Mouse (Mus musculus) liver, embryonic 15.5 days (tissue): ENCODE measurements around the gene Nrxn3. TPM values are rescaled to one million over a fixed set of nuclear protein-coding genes. Genes with fewer than 3 reads are reported as not detected.

ENCODE experiments used
- ATAC-seq: fragments of 200-750 bp; cut with Nextera tagmentation; 2 replicates; pipeline ENCODE4 v1.8.0; 2017; ENCODE audit warnings: moderate number of reproducible peaks, mild to moderate bottlenecking, moderate library complexity; ENCODE audit not compliant: insufficient read depth
- H3K27ac ChIP-seq: fragments of 300-500 bp; sonication (generic); replicated peaks from 2 replicates; pipeline ENCODE4 v1.5.1; 2015; ENCODE audit warnings: mild to moderate bottlenecking, inconsistent platforms
- H3K27me3 ChIP-seq: fragments of 300-500 bp; sonication (generic); 2 replicates; pipeline ENCODE4 v1.6.1; 2015; ENCODE audit warnings: mild to moderate bottlenecking, inconsistent platforms
- H3K36me3 ChIP-seq: fragments of 300-500 bp; sonication (generic); replicated peaks from 2 replicates; pipeline ENCODE4 v1.6.1; 2015; ENCODE audit warnings: moderate library complexity, mild to moderate bottlenecking, inconsistent platforms
- H3K4me1 ChIP-seq: fragments of 300-500 bp; sonication (generic); replicated peaks from 2 replicates; pipeline ENCODE4 v1.6.1; 2015; ENCODE audit warnings: inconsistent platforms
- H3K4me2 ChIP-seq: fragments of 300-500 bp; sonication (generic); 2 replicates; pipeline ENCODE4 v1.6.1; 2015; ENCODE audit warnings: moderate library complexity, mild to moderate bottlenecking, inconsistent platforms
- H3K4me3 ChIP-seq: fragments of 300-500 bp; sonication (generic); replicated peaks from 2 replicates; pipeline ENCODE4 v1.5.1; 2015; ENCODE audit warnings: mild to moderate bottlenecking, inconsistent platforms
- H3K9ac ChIP-seq: fragments of 300-500 bp; sonication (generic); 2 replicates; pipeline ENCODE4 v1.6.1; 2015; ENCODE audit warnings: moderate library complexity, mild to moderate bottlenecking, inconsistent platforms
- H3K9me3 ChIP-seq: fragments of 300-500 bp; sonication (generic); replicated peaks from 2 replicates; pipeline ENCODE4 v1.6.1; 2016; ENCODE audit warnings: inconsistent platforms
- WGBS: fragments of 180-500 bp; shearing (Covaris S2); methylation state at CpG from one replicate; pipeline ENCODE4 v1.1.7; 2015; ENCODE audit warnings: mixed read lengths; ENCODE audit not compliant: insufficient replicate concordance; 5-methylcytosine and 5-hydroxymethylcytosine counted together
- polyA plus RNA-seq: library from polyadenylated mRNA; unstranded; fragments of >200 nt; fragmentation: Nextera tagmentation; extraction: Ambion mirVana; gene quantifications from 2 replicates; pipeline ENCODE4 v1.2.1, GENCODE M21; 2015

The Nrxn3 gene
- polyA plus RNA-seq, 1 experiment from 2014 or later = 0.38 TPM

DNA sequence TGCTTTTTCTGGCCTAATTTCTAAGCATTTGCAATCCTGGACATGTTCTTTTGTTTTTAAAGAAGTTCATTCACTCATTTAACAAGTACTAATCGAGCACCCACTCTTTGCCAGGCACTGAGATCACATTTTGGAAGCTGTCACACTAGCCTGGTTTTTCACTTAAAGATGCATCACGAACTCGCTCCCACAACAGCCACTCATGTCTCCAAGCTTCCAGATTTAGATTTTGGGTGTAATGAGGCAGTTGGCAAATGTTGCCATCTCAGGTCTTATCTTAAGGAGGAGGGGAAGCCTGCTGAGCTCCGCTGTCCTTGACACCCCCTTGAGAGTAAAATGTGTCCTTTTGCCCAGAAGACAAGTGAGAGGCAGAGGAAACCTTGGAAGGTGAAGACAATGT is 14.4 kb downstream of the Nrxn3 start:
- H3K9me3 ChIP-seq = no peaks in the 10 kb centered on the region
- no peaks in the 10 kb centered on the region for H3K4me1 ChIP-seq
- no peak overlapping the region for H3K9ac ChIP-seq
- H3K27ac ChIP-seq = no peak overlapping the region
- no peaks in the 10 kb centered on the region for H3K27me3 ChIP-seq
- no peak overlapping the region for H3K4me2 ChIP-seq
- ATAC-seq = no peak
- H3K36me3 ChIP-seq = no peaks in the 10 kb centered on the region
- 52% methylated on average over 4 of the region's 4 CpGs for whole genome bisulfite sequencing
- no peak overlapping the region for H3K4me3 ChIP-seq

DNA sequence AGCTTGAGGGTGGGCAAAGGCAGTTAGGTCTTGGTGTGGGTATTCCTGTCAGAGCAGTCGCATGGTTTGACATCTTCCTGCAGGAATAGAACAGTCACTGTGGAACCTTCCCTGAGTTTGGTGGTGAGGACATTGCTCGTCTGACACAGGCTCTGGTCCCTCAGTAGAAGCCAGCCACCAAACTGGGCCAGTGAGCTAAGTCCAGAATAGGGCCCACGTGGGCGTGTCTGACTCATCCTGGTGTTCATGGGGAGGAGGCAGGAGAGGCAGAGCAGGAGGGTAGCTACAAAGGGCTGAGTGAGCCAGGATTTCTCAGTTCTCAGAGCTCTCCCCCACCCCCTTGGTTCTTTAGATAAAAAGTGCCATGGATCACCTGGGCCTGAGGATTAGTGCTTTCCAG is 15.9 kb downstream of the Nrxn3 start:
- Histone ChIP-seq H3K4me2 (no peak overlapping the region), H3K4me1 (no peaks in the 10 kb centered on the region), H3K27me3 (no peaks in the 10 kb centered on the region), H3K4me3 (no peak overlapping the region), H3K27ac (no peak overlapping the region), H3K9me3 (no peaks in the 10 kb centered on the region), H3K36me3 (no peaks in the 10 kb centered on the region), H3K9ac (no peak overlapping the region)
- 49% methylated on average over 4 of the region's 4 CpGs for WGBS
- no peak for ATAC-seq

DNA sequence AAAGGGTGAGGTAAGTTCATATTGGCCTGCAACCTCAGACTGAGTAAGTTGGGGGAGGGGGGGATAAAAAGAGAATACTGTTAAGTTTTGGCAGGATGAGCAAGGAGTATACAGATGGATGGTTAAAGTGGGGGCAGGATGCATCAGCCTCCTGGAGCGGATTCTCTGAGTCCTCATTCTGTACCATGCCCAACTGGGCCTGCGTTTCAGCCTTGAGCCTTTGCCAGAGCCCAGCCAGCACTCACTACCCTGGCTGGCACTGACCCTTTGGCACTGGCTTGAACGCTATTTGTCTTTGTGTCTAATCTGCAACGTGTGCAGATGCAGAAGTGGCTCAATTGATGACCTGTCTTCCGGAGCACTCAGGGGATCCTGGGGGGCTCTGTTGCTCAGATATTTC is 24.1 kb downstream of the Nrxn3 start:
- ATAC-seq = no peak
- H3K9me3 ChIP-seq = no peaks in the 10 kb centered on the region
- WGBS = 54% methylated on average over 5 of the region's 5 CpGs

DNA sequence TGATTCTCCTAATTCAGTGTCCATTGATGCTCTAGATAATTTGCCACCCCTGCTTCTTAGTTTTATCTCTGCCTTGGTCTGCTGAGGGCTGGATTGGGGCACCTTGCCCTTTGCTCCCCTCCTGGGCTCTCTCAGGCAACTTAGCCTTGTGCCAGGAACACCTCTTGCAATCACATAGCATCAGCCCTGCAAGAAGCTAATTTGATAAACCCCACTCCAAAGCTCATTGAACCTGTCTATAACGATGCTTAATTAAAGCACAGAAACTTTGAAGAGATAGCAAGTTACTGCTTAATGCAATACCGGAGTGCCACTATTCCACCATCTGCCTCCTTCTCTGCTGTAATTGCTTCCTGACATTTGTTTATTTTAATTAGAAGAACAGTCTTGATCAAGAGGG is 42.1 kb downstream of the Nrxn3 start:
- Histone ChIP-seq H3K9me3 (0 out of 2 replicates have a peak, but pooled peaks cover 2% of the 10 kb centered on the region), H3K27ac (no peak overlapping the region), H3K9ac (no peak overlapping the region), H3K36me3 (no peaks in the 10 kb centered on the region), H3K4me3 (no peak overlapping the region), H3K27me3 (no peaks in the 10 kb centered on the region), H3K4me1 (no peaks in the 10 kb centered on the region), H3K4me2 (no peak overlapping the region)
- 63% methylated on average over 2 of the region's 2 CpGs for WGBS
- no peak for ATAC-seq

More for the DNA sequence above, 24.1 kb downstream of the Nrxn3 start:
- Histone ChIP-seq H3K27ac (no peak overlapping the region), H3K4me2 (no peak overlapping the region), H3K36me3 (no peaks in the 10 kb centered on the region), H3K4me1 (no peaks in the 10 kb centered on the region), H3K9ac (no peak overlapping the region), H3K27me3 (no peaks in the 10 kb centered on the region), H3K4me3 (no peak overlapping the region)

DNA sequence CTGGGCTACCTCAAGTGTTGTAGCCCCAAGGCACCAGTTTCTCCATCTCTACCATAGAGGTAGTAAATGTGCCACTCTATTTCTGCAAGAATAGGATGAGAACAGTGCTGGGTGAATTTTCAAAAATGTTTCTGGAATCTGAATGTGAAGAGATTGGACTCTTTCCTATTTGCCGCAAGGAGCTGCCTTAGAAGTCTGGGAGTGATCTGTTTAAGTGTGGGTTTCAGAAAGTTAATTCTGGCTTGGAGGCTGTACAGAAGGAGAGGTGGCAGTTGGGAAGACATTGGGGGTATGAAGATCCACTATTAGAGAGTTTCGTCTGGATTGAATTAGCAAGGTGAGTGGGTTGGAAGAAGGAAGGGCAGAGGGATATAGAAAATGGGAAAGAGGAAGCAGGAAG is 52.0 kb downstream of the Nrxn3 start:
- H3K9ac ChIP-seq = no peak overlapping the region
- H3K4me3 ChIP-seq = no peak overlapping the region
- H3K36me3 ChIP-seq = no peaks in the 10 kb centered on the region
- no peak overlapping the region for H3K4me2 ChIP-seq
- no peak overlapping the region for H3K27ac ChIP-seq
- H3K4me1 ChIP-seq = no peaks in the 10 kb centered on the region
- no peaks in the 10 kb centered on the region for H3K27me3 ChIP-seq
- WGBS = 69% methylated on average over 2 of the region's 2 CpGs
- no peaks in the 10 kb centered on the region for H3K9me3 ChIP-seq
- ATAC-seq = no peak

DNA sequence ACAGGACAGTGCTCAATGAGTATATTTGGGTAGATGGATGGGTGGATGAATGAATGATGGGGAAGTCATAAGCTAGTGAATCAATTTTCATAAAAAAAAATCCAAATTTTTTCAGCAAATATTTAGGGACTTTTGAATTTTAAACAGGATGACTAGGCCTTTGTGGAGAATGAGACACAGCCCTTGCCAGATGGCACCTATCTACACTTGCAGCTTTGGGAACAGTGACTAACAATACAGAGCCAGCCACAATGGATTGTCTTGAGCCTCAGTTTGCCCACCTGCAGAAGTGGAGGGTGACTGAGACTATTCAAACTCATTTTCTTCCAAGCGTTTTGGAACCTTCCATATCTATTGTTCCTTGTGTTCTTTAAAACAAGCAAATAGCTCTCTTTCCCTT is 55.4 kb downstream of the Nrxn3 start:
- no peaks in the 10 kb centered on the region for H3K4me1 ChIP-seq
- no peak for ATAC-seq
- no peaks in the 10 kb centered on the region for H3K36me3 ChIP-seq
- no peak overlapping the region for H3K27ac ChIP-seq
- no peak overlapping the region for H3K9ac ChIP-seq
- H3K4me3 ChIP-seq = no peak overlapping the region
- WGBS = 63% methylated on average over 1 of the region's 1 CpGs
- H3K27me3 ChIP-seq = no peaks in the 10 kb centered on the region
- no peaks in the 10 kb centered on the region for H3K9me3 ChIP-seq
- H3K4me2 ChIP-seq = no peak overlapping the region

DNA sequence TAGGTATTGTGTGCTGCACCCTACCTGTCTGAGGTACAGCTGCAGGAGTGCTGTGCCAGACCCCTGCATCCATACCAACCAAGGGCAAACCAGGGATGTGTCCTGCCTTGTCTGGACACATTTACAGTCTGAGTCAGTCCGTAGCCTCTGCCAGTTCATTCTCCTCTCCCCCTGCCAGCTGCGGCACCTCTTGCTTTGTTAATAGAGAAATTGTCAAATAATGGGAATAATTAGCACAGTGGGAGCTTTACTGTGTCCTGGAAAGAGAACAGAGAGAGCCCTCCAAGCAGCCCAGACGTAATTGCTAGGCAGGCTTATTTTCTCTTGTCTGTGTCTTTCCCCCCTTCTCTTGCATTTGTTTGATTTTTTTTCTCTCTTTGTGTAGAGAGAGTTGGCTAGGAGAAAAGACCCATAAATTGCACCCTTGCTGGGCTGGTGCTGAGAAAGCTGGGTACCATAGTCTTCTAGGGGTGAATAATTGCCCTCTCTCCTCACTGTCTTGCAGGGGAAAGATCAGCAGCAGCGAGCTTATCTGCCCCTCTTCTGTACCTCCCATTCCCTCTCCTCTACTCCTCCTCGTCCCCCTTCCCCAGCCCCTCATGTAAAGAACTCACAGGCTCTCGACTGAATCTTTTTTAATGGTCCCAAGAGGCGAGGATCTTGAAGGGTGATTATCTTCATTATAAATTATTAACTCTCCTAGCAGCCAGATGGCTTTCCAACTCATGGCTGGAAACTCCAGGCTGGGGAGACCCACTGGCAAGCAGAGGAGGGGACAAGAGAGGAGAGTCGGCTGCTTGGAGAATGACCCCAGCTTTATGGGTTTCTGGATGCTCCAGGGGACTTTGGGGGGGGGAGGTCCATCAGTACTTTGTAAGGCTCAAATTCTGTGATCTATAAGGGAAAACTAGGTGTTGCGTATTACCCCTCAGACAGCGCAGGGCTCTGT is 61.8 kb downstream of the Nrxn3 start:
- Histone ChIP-seq H3K27ac (no peak overlapping the region), H3K4me3 (no peak overlapping the region), H3K4me1 (no peaks in the 10 kb centered on the region), H3K9me3 (no peaks in the 10 kb centered on the region), H3K4me2 (no peak overlapping the region), H3K36me3 (no peaks in the 10 kb centered on the region), H3K27me3 (no peaks in the 10 kb centered on the region), H3K9ac (no peak overlapping the region)
- WGBS = 49% methylated on average over 10 of the region's 10 CpGs
- no peak for ATAC-seq

DNA sequence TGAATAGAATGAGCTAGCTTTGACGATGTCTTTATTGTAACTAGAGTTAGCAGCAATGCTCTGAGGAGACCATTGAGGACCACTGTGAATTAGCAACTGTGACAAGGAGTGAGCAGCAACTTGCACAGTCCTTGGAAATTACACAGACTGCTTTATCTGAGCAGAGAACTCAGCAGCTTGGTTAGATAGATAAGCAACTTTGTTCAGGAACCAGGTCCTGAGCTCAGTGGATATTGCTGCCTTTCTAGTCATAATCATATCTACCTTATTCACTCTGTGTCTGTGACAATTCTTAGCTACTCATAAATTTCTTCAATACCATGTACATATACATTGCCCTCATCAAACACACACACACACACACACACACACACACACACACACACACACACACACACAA is 70.6 kb downstream of the Nrxn3 start:
- no peaks in the 10 kb centered on the region for H3K27me3 ChIP-seq
- no peaks in the 10 kb centered on the region for H3K36me3 ChIP-seq
- 69% methylated on average over 1 of the region's 1 CpGs for WGBS
- no peak overlapping the region for H3K4me2 ChIP-seq
- H3K4me1 ChIP-seq = no peaks in the 10 kb centered on the region
- no peak for ATAC-seq
- no peak overlapping the region for H3K9ac ChIP-seq
- H3K4me3 ChIP-seq = no peak overlapping the region
- no peak overlapping the region for H3K27ac ChIP-seq
- no peaks in the 10 kb centered on the region for H3K9me3 ChIP-seq

DNA sequence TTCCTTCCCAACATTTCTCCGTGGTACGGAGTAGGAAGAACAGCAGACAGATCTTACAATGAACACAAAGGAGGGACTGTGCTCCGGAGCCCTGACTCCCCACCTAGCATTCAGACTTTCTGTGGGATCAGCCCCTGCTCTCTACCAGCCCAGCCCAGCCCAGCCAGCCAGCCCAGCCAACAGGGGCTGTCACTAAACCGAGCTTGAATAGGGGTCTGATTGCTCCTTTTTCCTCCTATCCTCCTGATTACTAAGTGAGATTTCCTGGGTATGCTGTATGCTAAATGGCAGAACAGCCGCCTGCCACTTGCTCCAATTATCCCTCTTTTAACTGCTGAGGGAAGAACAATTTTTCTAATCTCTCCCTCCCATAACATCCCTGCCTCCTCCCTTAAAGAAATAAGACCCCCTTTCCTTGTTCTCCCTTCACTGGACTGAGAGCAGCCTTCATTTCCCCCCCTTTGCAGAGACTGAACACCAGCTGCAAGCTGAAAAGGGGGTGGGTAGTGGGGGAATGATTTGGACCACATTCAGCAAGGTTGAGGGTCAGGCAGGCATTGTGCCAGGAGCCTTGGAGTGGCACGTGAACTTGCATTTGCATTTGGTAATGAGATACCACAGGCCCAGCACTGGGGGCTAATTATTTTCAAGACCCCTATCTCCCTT is 78.4 kb downstream of the Nrxn3 start:
- Histone ChIP-seq H3K9me3 (no peaks in the 10 kb centered on the region), H3K36me3 (no peaks in the 10 kb centered on the region), H3K4me3 (no peak overlapping the region), H3K4me2 (no peak overlapping the region), H3K27ac (no peak overlapping the region), H3K27me3 (no peaks in the 10 kb centered on the region), H3K9ac (no peak overlapping the region), H3K4me1 (no peaks in the 10 kb centered on the region)
- 31% methylated on average over 6 of the region's 6 CpGs for WGBS
- ATAC-seq = no peak

DNA sequence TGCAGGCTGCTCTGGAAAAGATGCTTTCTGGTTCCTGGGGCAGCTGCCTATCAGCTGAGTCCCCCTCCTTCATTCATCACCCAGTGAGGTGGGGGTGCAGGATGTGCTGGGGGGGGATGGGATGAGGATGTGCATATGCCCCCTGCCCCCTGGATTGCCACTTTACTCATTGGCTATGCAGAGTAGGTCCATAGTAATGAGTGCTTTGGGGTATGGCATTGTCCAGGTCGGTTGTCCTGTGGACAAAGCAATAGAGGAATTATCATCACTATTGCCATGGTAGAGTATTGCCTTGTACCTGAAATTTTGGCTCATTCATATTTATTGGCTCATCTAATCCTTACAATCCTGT is 79.0 kb downstream of the Nrxn3 start:
- WGBS = 40% methylated on average over 1 of the region's 1 CpGs
- H3K9me3 ChIP-seq = no peaks in the 10 kb centered on the region
- H3K36me3 ChIP-seq = no peaks in the 10 kb centered on the region
- no peak overlapping the region for H3K4me2 ChIP-seq
- no peak for ATAC-seq
- H3K27ac ChIP-seq = no peak overlapping the region
- no peak overlapping the region for H3K4me3 ChIP-seq
- no peaks in the 10 kb centered on the region for H3K4me1 ChIP-seq
- no peak overlapping the region for H3K9ac ChIP-seq
- no peaks in the 10 kb centered on the region for H3K27me3 ChIP-seq

DNA sequence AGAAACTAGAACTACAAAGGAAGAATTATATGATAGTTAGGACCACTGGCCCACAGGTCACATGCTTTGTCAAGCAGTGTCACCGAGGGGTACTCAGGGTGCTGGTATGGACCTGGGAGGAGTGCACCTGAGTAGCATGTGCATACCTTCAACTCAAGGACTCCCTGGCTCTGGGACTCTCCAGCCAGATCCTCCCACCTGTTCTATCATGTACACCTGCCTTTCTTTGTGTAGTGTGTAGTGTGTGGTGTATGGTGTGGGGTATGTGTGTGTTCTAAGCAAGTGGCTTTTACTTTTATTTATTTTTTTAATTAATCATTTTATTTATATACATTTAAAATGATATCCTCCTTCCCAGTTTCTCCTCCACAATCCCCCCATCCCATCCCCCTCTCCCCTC is 86.3 kb downstream of the Nrxn3 start:
- no peaks in the 10 kb centered on the region for H3K27me3 ChIP-seq
- H3K9ac ChIP-seq = no peak overlapping the region
- WGBS = 62% methylated on average over 1 of the region's 1 CpGs
- no peaks in the 10 kb centered on the region for H3K4me1 ChIP-seq
- ATAC-seq = no peak
- no peaks in the 10 kb centered on the region for H3K36me3 ChIP-seq
- H3K4me3 ChIP-seq = no peak overlapping the region
- H3K9me3 ChIP-seq = no peaks in the 10 kb centered on the region
- H3K4me2 ChIP-seq = no peak overlapping the region
- no peak overlapping the region for H3K27ac ChIP-seq
